Mouse (Mus musculus): Measurements from ENCODE around the gene Setd5. TPM values are rescaled to one million over a fixed set of nuclear protein-coding genes. Genes with fewer than 3 reads are reported as not detected.

Setd5 gene
- polyA plus RNA-seq, 1 experiment from 2014 or later, result 75.6 TPM

GRCm38 (mm10) chr6:113037946-113038734 lies 39.0 kb upstream of the Setd5 start:
- Histone ChIP-seq H3K9me3 (ENCODE audit: control insufficient read depth, low read length) (no peaks in the 10 kb centered on the region), H3K4me3 (ENCODE audit: low read length) (peak overlapping the region; percentile 40), H3K4me2 (ENCODE audit: low read depth, low read length) (peak overlapping the region; percentile 61), H3K27ac (ENCODE audit: low read length) (peak overlapping the region; percentile 39), H3K9ac (ENCODE audit: low read length) (peak overlapping the region; percentile 58), H3K36me3 (ENCODE audit: control insufficient read depth, insufficient read depth, low read length) (no peaks in the 10 kb centered on the region), H3K27me3 (ENCODE audit: control insufficient read depth, insufficient read depth, low read depth, low read length) (no peaks in the 10 kb centered on the region), H3K4me1 (replicated peaks; ENCODE audit: control insufficient read depth, insufficient read depth, low read length) (peaks cover 5% of the 10 kb centered on the region)
- 6% methylated on average over 19 of the region's 19 CpGs for WGBS
- ATAC-seq (ENCODE audit: low read depth), result peak; percentile 69

GRCm38 (mm10) chr6:113038735-113039058 lies 38.5 kb upstream of the Setd5 start:
- Histone ChIP-seq H3K9me3 (ENCODE audit: control insufficient read depth, low read length) (no peaks in the 10 kb centered on the region), H3K27ac (ENCODE audit: low read length) (peak overlapping the region; percentile 39), H3K36me3 (ENCODE audit: control insufficient read depth, insufficient read depth, low read length) (no peaks in the 10 kb centered on the region), H3K4me2 (ENCODE audit: low read depth, low read length) (peak overlapping the region; percentile 61), H3K4me1 (replicated peaks; ENCODE audit: control insufficient read depth, insufficient read depth, low read length) (peaks cover 5% of the 10 kb centered on the region), H3K4me3 (ENCODE audit: low read length) (peak overlapping the region; percentile 40), H3K9ac (ENCODE audit: low read length) (peak overlapping the region; percentile 58), H3K27me3 (ENCODE audit: control insufficient read depth, insufficient read depth, low read depth, low read length) (no peaks in the 10 kb centered on the region)
- WGBS, result 29% methylated on average over 5 of the region's 5 CpGs
- no peak; the same call in 1 of the 2 replicates for ATAC-seq (ENCODE audit: low read depth)

GRCm38 (mm10) chr6:113040319-113040718 lies 36.8 kb upstream of the Setd5 start:
- H3K9me3 ChIP-seq (ENCODE audit: control insufficient read depth, low read length), result no peaks in the 10 kb centered on the region
- no peak overlapping the region for H3K27ac ChIP-seq (ENCODE audit: low read length)
- WGBS, result 70% methylated on average over 2 of the region's 2 CpGs
- H3K4me3 ChIP-seq (ENCODE audit: low read length), result no peak overlapping the region
- no peak overlapping the region for H3K4me2 ChIP-seq (ENCODE audit: low read depth, low read length)
- no peaks in the 10 kb centered on the region for H3K36me3 ChIP-seq (ENCODE audit: control insufficient read depth, insufficient read depth, low read length)
- H3K27me3 ChIP-seq (ENCODE audit: control insufficient read depth, insufficient read depth, low read depth, low read length), result no peaks in the 10 kb centered on the region
- no peak for ATAC-seq (ENCODE audit: low read depth)
- peaks cover 9% of the 10 kb centered on the region for H3K4me1 ChIP-seq (replicated peaks; ENCODE audit: control insufficient read depth, insufficient read depth, low read length)
- H3K9ac ChIP-seq (ENCODE audit: low read length), result no peak overlapping the region

- H3K36me3 ChIP-seq (ENCODE audit: control insufficient read depth, insufficient read depth, low read length), result no peaks in the 10 kb centered on the region
- ATAC-seq (ENCODE audit: low read depth), result no peak
- no peak overlapping the region for H3K4me2 ChIP-seq (ENCODE audit: low read depth, low read length)
- no peaks in the 10 kb centered on the region for H3K27me3 ChIP-seq (ENCODE audit: control insufficient read depth, insufficient read depth, low read depth, low read length)
- no peaks in the 10 kb centered on the region for H3K9me3 ChIP-seq (ENCODE audit: control insufficient read depth, low read length)
- peaks cover 11% of the 10 kb centered on the region for H3K4me1 ChIP-seq (replicated peaks; ENCODE audit: control insufficient read depth, insufficient read depth, low read length)
- WGBS, result 78% methylated on average over 11 of the region's 11 CpGs
- no peak overlapping the region for H3K27ac ChIP-seq (ENCODE audit: low read length)
- H3K4me3 ChIP-seq (ENCODE audit: low read length), result no peak overlapping the region
- H3K9ac ChIP-seq (ENCODE audit: low read length), result no peak overlapping the region
Observed at GRCm38 (mm10) chr6:113041215-113041990, 35.8 kb upstream of the Setd5 start.

- ATAC-seq (ENCODE audit: low read depth), result peak; percentile 45
- Histone ChIP-seq H3K4me3 (ENCODE audit: low read length) (peak overlapping the region; percentile 82), H3K27me3 (ENCODE audit: control insufficient read depth, insufficient read depth, low read depth, low read length) (no peaks in the 10 kb centered on the region), H3K4me2 (ENCODE audit: low read depth, low read length) (peak overlapping the region; percentile 83), H3K36me3 (ENCODE audit: control insufficient read depth, insufficient read depth, low read length) (0 out of 2 replicates have a peak, but pooled peaks cover 3% of the 10 kb centered on the region), H3K4me1 (replicated peaks; ENCODE audit: control insufficient read depth, insufficient read depth, low read length) (peaks cover 12% of the 10 kb centered on the region), H3K27ac (ENCODE audit: low read length) (peak overlapping the region; percentile 96), H3K9ac (ENCODE audit: low read length) (peak overlapping the region; percentile 87), H3K9me3 (ENCODE audit: control insufficient read depth, low read length) (no peaks in the 10 kb centered on the region)
- WGBS, result under 1% methylated on average over 11 of the region's 11 CpGs
Observed at GRCm38 (mm10) chr6:113045575-113045974, 31.6 kb upstream of the Setd5 start.

- H3K9me3 ChIP-seq (ENCODE audit: control insufficient read depth, low read length), result no peaks in the 10 kb centered on the region
- peaks cover 12% of the 10 kb centered on the region for H3K4me1 ChIP-seq (replicated peaks; ENCODE audit: control insufficient read depth, insufficient read depth, low read length)
- peak; percentile 100 for ATAC-seq (ENCODE audit: low read depth)
- no peaks in the 10 kb centered on the region for H3K27me3 ChIP-seq (ENCODE audit: control insufficient read depth, insufficient read depth, low read depth, low read length)
- under 1% methylated on average over 59 of the region's 59 CpGs for WGBS
- peak within 1 kb of the TSS; percentile 87 for H3K9ac ChIP-seq (ENCODE audit: low read length)
- peak within 1 kb of the TSS; percentile 83 for H3K4me2 ChIP-seq (ENCODE audit: low read depth, low read length)
- H3K36me3 ChIP-seq (ENCODE audit: control insufficient read depth, insufficient read depth, low read length), result peaks cover 7% of the 10 kb centered on the region
- peak within 1 kb of the TSS; percentile 96 for H3K27ac ChIP-seq (ENCODE audit: low read length)
- peak within 1 kb of the TSS; percentile 82 for H3K4me3 ChIP-seq (ENCODE audit: low read length)
Observed at GRCm38 (mm10) chr6:113046041-113046975, 30.9 kb upstream of the Setd5 start, which contains the start of gene Thumpd3. Gene Thumpd3 (plus strand): TSS chr6:113046225.

GRCm38 (mm10) chr6:113047016-113047746 lies 30.0 kb upstream of the Setd5 start:
- H3K9ac ChIP-seq (ENCODE audit: low read length), result peak overlapping the region; percentile 76
- peak overlapping the region; percentile 82 for H3K4me3 ChIP-seq (ENCODE audit: low read length)
- H3K27me3 ChIP-seq (ENCODE audit: control insufficient read depth, insufficient read depth, low read depth, low read length), result no peaks in the 10 kb centered on the region
- H3K9me3 ChIP-seq (ENCODE audit: control insufficient read depth, low read length), result no peaks in the 10 kb centered on the region
- 48% methylated on average over 15 of the region's 15 CpGs for WGBS
- peak overlapping the region; percentile 83 for H3K4me2 ChIP-seq (ENCODE audit: low read depth, low read length)
- peak overlapping the region; percentile 96; the same call in 1 of the 2 replicates for H3K27ac ChIP-seq (ENCODE audit: low read length)
- ATAC-seq (ENCODE audit: low read depth), result no peak
- H3K4me1 ChIP-seq (replicated peaks; ENCODE audit: control insufficient read depth, insufficient read depth, low read length), result peaks cover 12% of the 10 kb centered on the region
- peaks cover 12% of the 10 kb centered on the region for H3K36me3 ChIP-seq (ENCODE audit: control insufficient read depth, insufficient read depth, low read length)

GRCm38 (mm10) chr6:113048371-113048770 lies 28.8 kb upstream of the Setd5 start:
- Histone ChIP-seq H3K9me3 (ENCODE audit: control insufficient read depth, low read length) (no peaks in the 10 kb centered on the region), H3K27ac (ENCODE audit: low read length) (no peak overlapping the region), H3K27me3 (ENCODE audit: control insufficient read depth, insufficient read depth, low read depth, low read length) (no peaks in the 10 kb centered on the region), H3K4me1 (replicated peaks; ENCODE audit: control insufficient read depth, insufficient read depth, low read length) (peaks cover 12% of the 10 kb centered on the region), H3K4me2 (ENCODE audit: low read depth, low read length) (no peak overlapping the region), H3K36me3 (ENCODE audit: control insufficient read depth, insufficient read depth, low read length) (peaks cover 12% of the 10 kb centered on the region), H3K4me3 (ENCODE audit: low read length) (no peak overlapping the region), H3K9ac (ENCODE audit: low read length) (no peak overlapping the region)
- 94% methylated on average over 2 of the region's 2 CpGs for whole genome bisulfite sequencing
- no peak for ATAC-seq (ENCODE audit: low read depth)

Measured in lung, embryonic 16.5 days (tissue).